Mouse (Mus musculus): ENCODE data around the gene Ccdc137.

- TF ChIP-seq CTCF (IDR thresholded peaks at IDR 0.05; ENCODE audit: borderline replicate concordance, insufficient read depth, low read length) = no peak
- no peak for TF ChIP-seq POLR2A (IDR thresholded peaks at IDR 0.05; ENCODE audit: low read depth, low read length)
Observed at GRCm38 (mm10) chr11:120464365-120464764, 6.5 kb downstream of the Ccdc137 start.

All from embryonic fibroblast, embryonic 13.5 days (primary cell).